Mouse (Mus musculus): ENCODE measurements around the gene Canx. TPM values are rescaled to one million over a fixed set of nuclear protein-coding genes. Genes with fewer than 3 reads are reported as not detected.

The Canx gene
- polyA plus RNA-seq, 1 experiment from 2014 or later: 267 TPM

DNA sequence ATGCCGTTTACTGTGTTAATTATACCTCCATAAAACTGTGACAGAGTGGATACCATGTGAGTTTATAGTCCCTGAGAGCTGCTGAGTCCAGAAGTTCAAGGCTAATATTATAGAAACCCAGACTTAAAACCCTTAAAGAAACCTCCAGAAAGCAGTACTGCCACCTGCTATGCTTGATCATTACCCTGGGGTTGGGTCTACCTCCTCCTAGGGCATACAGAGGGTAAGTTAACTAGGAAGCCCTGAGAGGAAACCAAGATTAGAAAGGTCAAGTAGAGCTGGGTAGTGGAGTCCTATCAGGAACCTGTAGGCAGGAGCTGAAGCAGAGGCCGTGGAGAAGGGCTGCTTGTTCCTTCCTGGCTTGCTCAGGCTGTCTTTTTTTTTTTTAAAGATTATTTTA, 26.7 kb upstream of the Canx start:
- no peak for ATAC-seq (replicated peaks; ENCODE audit: low FRiP score)
- WGBS: 76% methylated on average over 2 of the region's 2 CpGs

DNA sequence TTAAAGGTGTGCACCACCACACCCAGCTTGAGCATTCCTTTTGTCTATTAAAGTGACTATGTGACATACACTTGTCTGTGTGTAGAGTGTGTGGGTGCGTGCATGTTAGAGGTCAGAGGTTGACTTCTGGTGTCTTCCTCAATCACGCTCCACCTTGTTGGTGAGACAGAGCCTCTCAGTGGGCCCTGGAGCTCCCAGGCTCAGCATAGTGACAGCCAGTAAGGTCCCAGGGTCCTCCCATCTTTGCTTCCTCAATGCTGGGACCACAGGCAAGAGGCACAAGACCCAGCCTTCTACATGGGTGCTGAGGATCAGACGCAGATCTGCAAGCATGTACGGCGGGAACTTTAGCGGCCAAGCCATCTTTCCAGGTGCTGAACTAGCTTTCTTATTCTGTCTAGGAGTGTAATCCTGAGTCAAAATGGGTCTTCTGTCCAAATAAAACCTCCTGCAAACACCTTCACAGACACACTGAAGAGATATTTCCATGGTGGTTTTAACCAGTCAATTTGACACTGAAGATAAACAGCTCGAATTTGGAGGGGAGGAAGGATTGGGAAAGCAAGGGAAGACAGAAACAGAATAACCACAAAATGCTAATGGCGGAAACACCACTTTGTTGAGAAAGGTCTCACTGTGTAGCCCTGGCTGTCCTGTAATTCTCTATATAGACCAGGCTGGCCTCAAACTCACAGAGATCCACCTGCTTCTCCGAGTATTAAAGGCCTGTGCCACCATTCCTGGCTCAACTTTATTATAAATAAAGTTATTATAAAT, 21.0 kb upstream of the Canx start:
- Histone ChIP-seq H3K36me3 (ENCODE audit: control insufficient read depth, insufficient read depth, low read length) (no peaks in the 10 kb centered on the region), H3K4me3 (ENCODE audit: low read depth, low read length) (no peak overlapping the region), H3K4me1 (replicated peaks; ENCODE audit: control insufficient read depth, insufficient read depth, low read length) (no peaks in the 10 kb centered on the region), H3K27me3 (replicated peaks; ENCODE audit: control insufficient read depth, insufficient read depth, low read length) (no peaks in the 10 kb centered on the region), H3K9me3 (ENCODE audit: control insufficient read depth, low read length) (no peaks in the 10 kb centered on the region), H3K9ac (ENCODE audit: low read depth, low read length) (no peak overlapping the region), H3K27ac (ENCODE audit: low read depth, low read length) (no peak overlapping the region), H3K4me2 (no peak overlapping the region)
- 76% methylated on average over 9 of the region's 9 CpGs for WGBS
- DNase-seq (ENCODE audit: low spot score): no peak
- no peak for ATAC-seq (replicated peaks; ENCODE audit: low FRiP score)

More for the DNA sequence above, 26.7 kb upstream of the Canx start:
- Histone ChIP-seq H3K27ac (ENCODE audit: low read depth, low read length) (no peak overlapping the region), H3K9ac (ENCODE audit: low read depth, low read length) (no peak overlapping the region), H3K4me3 (ENCODE audit: low read depth, low read length) (no peak overlapping the region), H3K4me2 (no peak overlapping the region), H3K9me3 (ENCODE audit: control insufficient read depth, low read length) (no peaks in the 10 kb centered on the region), H3K27me3 (replicated peaks; ENCODE audit: control insufficient read depth, insufficient read depth, low read length) (no peaks in the 10 kb centered on the region), H3K4me1 (replicated peaks; ENCODE audit: control insufficient read depth, insufficient read depth, low read length) (no peaks in the 10 kb centered on the region), H3K36me3 (ENCODE audit: control insufficient read depth, insufficient read depth, low read length) (no peaks in the 10 kb centered on the region)
- DNase-seq (ENCODE audit: low spot score): no peak

DNA sequence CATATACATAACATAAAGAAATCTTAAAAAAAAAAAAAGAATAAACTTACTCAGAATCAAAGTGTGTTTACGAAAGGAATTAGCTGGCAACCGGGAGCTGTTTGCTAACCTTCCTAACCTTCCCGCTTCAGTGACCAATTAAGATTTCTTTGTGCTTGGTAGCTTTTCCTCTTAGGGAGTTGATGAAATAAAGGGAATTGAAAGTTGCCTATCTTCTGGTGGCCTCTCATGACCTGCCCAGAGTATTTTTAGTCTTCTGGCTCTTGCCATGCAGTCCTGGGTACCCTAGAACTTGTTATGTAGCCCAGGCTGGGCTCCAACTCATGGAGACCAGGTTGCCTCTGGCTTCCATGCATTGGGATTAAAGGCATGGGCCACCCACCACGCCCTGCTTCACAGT, 20.0 kb upstream of the Canx start:
- no peaks in the 10 kb centered on the region for H3K9me3 ChIP-seq (ENCODE audit: control insufficient read depth, low read length)
- no peak overlapping the region for H3K27ac ChIP-seq (ENCODE audit: low read depth, low read length)
- DNase-seq (ENCODE audit: low spot score) (no peak), ATAC-seq (replicated peaks; ENCODE audit: low FRiP score) (no peak)
- no peak overlapping the region for H3K4me3 ChIP-seq (ENCODE audit: low read depth, low read length)
- 80% methylated on average over 4 of the region's 4 CpGs for WGBS
- H3K27me3 ChIP-seq (replicated peaks; ENCODE audit: control insufficient read depth, insufficient read depth, low read length): no peaks in the 10 kb centered on the region
- no peaks in the 10 kb centered on the region for H3K4me1 ChIP-seq (replicated peaks; ENCODE audit: control insufficient read depth, insufficient read depth, low read length)
- no peaks in the 10 kb centered on the region for H3K36me3 ChIP-seq (ENCODE audit: control insufficient read depth, insufficient read depth, low read length)
- H3K4me2 ChIP-seq: no peak overlapping the region
- no peak overlapping the region for H3K9ac ChIP-seq (ENCODE audit: low read depth, low read length)

DNA sequence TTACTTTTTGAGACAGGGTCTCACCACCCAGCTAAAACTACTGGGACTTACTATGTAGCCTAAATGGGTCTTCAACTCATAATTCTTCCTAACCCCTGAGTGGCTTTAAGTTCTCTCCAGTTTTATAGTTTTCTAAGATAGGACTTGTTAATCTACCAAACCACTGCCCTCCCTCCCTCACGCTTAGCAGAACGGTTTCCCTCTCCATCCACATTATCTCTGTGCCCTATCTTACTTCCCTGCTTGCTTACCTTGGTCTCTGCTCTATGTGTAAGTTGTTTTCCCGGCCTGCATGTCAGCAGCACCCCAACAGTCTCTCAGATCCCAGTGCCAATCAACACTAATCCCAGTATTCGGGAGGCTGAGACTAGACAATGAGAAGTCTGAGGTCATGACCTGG, 11.4 kb upstream of the Canx start:
- ATAC-seq (replicated peaks; ENCODE audit: low FRiP score): no peak
- Histone ChIP-seq H3K4me1 (replicated peaks; ENCODE audit: control insufficient read depth, insufficient read depth, low read length) (no peaks in the 10 kb centered on the region), H3K9ac (ENCODE audit: low read depth, low read length) (no peak overlapping the region), H3K27me3 (replicated peaks; ENCODE audit: control insufficient read depth, insufficient read depth, low read length) (no peaks in the 10 kb centered on the region), H3K9me3 (ENCODE audit: control insufficient read depth, low read length) (no peaks in the 10 kb centered on the region), H3K4me2 (no peak overlapping the region), H3K36me3 (ENCODE audit: control insufficient read depth, insufficient read depth, low read length) (no peaks in the 10 kb centered on the region), H3K27ac (ENCODE audit: low read depth, low read length) (no peak overlapping the region), H3K4me3 (ENCODE audit: low read depth, low read length) (no peak overlapping the region)
- 48% methylated on average over 4 of the region's 4 CpGs for WGBS
- DNase-seq (ENCODE audit: low spot score): no peak

DNA sequence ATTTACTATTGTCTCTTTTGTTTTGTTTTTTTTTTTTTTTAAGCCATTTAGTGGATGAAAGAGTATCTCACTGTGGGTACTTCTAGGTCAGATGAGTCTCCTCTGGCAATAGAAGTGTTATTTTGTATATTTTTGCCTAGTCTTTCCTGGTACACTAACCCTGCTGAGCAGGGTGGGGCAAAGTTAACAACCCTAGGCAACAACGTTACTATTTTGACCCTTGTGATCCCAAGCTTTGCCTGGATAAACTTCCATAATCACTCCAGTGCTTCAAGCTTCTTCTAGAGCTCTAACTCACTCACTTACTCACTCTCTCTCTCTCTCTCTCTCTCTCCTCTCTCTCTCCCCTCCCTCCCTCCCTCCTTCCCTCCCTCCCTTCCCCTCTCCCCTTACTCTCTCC, 10.7 kb upstream of the Canx start:
- Histone ChIP-seq H3K4me2 (no peak overlapping the region), H3K9me3 (ENCODE audit: control insufficient read depth, low read length) (no peaks in the 10 kb centered on the region), H3K27me3 (replicated peaks; ENCODE audit: control insufficient read depth, insufficient read depth, low read length) (no peaks in the 10 kb centered on the region), H3K36me3 (ENCODE audit: control insufficient read depth, insufficient read depth, low read length) (no peaks in the 10 kb centered on the region; the same call in 1 of the 2 replicates), H3K4me3 (ENCODE audit: low read depth, low read length) (no peak overlapping the region), H3K9ac (ENCODE audit: low read depth, low read length) (no peak overlapping the region), H3K4me1 (replicated peaks; ENCODE audit: control insufficient read depth, insufficient read depth, low read length) (no peaks in the 10 kb centered on the region), H3K27ac (ENCODE audit: low read depth, low read length) (no peak overlapping the region)
- ATAC-seq (replicated peaks; ENCODE audit: low FRiP score): no peak
- no peak for DNase-seq (ENCODE audit: low spot score)
- 44% methylated on average over 1 of the region's 1 CpGs for WGBS

DNA sequence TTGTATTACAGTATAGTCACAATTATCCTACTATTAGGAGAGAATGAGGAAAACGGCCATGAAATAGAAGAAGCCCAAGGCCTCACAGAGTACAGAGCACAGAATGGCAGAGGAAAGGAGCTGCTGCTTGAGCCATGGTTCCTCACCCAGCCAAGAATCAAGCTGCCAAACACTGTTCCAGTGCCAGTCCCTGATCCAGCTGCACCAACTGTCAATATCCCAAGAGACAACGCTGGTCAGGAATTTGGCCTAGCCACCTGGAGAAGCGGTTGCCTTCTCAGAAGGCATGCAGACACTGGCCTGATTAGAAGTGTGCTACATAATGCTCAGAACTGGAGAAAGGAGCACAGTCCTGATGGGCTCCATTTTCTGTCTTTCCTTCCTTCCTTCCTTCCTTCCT, 7.7 kb upstream of the Canx start:
- H3K9me3 ChIP-seq (ENCODE audit: control insufficient read depth, low read length): no peaks in the 10 kb centered on the region
- 87% methylated on average over 3 of the region's 3 CpGs for WGBS
- DNase-seq (ENCODE audit: low spot score): no peak

DNA sequence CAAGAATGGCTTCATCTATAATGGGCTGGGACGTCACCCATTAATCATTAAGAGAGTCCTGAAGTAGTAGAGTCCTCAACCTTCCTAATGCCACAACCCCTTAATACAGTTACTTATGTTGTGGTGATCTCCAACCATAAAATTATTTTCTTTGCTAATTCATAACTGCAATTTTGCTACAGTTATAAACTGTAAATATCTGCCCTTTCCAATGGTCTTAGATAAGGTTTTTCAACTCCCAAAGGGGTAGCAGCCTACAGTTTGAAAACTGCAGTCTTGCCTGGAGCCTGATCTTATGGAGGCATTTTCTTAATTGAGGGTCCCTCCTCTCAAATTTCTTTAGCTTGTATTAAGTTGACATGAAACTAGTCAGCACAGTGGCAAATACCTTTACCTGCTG, 3.9 kb upstream of the Canx start:
- ATAC-seq (replicated peaks; ENCODE audit: low FRiP score): no peak
- H3K4me2 ChIP-seq: no peak overlapping the region
- H3K27ac ChIP-seq (ENCODE audit: low read depth, low read length): no peak overlapping the region
- no peaks in the 10 kb centered on the region for H3K9me3 ChIP-seq (ENCODE audit: control insufficient read depth, low read length)
- H3K4me1 ChIP-seq (replicated peaks; ENCODE audit: control insufficient read depth, insufficient read depth, low read length): peaks cover 7% of the 10 kb centered on the region
- H3K9ac ChIP-seq (ENCODE audit: low read depth, low read length): no peak overlapping the region
- H3K27me3 ChIP-seq (replicated peaks; ENCODE audit: control insufficient read depth, insufficient read depth, low read length): no peaks in the 10 kb centered on the region
- WGBS: 84% methylated on average over 1 of the region's 1 CpGs
- no peaks in the 10 kb centered on the region; the same call in 1 of the 2 replicates for H3K36me3 ChIP-seq (ENCODE audit: control insufficient read depth, insufficient read depth, low read length)
- no peak overlapping the region for H3K4me3 ChIP-seq (ENCODE audit: low read depth, low read length)
- DNase-seq (ENCODE audit: low spot score): no peak

More for the DNA sequence above, 7.7 kb upstream of the Canx start:
- Histone ChIP-seq H3K27ac (ENCODE audit: low read depth, low read length) (no peak overlapping the region), H3K27me3 (replicated peaks; ENCODE audit: control insufficient read depth, insufficient read depth, low read length) (no peaks in the 10 kb centered on the region), H3K4me2 (no peak overlapping the region), H3K4me3 (ENCODE audit: low read depth, low read length) (no peak overlapping the region), H3K9ac (ENCODE audit: low read depth, low read length) (no peak overlapping the region), H3K4me1 (replicated peaks; ENCODE audit: control insufficient read depth, insufficient read depth, low read length) (no peaks in the 10 kb centered on the region), H3K36me3 (ENCODE audit: control insufficient read depth, insufficient read depth, low read length) (no peaks in the 10 kb centered on the region; the same call in 1 of the 2 replicates)
- no peak for ATAC-seq (replicated peaks; ENCODE audit: low FRiP score)

DNA sequence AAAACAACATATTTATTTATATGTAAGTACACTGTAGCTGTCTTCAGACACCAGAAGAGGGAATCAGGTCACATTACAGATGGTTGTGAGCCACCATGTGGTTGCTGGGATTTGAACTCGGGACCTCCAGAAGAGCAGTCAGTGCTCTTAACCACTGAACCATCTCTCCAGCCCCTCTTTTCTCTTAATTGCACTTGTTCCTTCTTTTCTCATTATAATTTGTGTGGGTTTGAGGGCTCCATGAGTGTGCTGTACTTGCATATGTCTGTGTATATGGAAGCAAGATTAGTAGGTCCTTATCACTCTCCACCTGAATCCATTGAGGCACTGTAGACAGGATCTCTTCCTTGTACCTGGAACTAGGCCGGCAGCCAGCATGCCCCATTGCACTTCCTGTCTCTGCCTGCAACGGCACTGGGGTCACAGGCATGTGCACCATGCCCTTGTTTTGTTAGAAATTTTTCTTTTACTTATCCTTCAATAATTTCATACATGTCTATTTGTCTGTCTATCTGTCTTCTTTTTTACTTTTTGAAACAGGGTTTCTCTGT, 2.7 kb upstream of the Canx start:
- ATAC-seq (replicated peaks; ENCODE audit: low FRiP score): no peak
- WGBS: 61% methylated on average over 3 of the region's 3 CpGs
- Histone ChIP-seq H3K36me3 (ENCODE audit: control insufficient read depth, insufficient read depth, low read length) (no peaks in the 10 kb centered on the region; the same call in 1 of the 2 replicates), H3K27ac (ENCODE audit: low read depth, low read length) (no peak overlapping the region), H3K4me3 (ENCODE audit: low read depth, low read length) (no peak overlapping the region), H3K9me3 (ENCODE audit: control insufficient read depth, low read length) (no peaks in the 10 kb centered on the region), H3K9ac (ENCODE audit: low read depth, low read length) (no peak overlapping the region), H3K4me1 (replicated peaks; ENCODE audit: control insufficient read depth, insufficient read depth, low read length) (peaks cover 15% of the 10 kb centered on the region), H3K4me2 (no peak overlapping the region), H3K27me3 (replicated peaks; ENCODE audit: control insufficient read depth, insufficient read depth, low read length) (no peaks in the 10 kb centered on the region)
- no peak for DNase-seq (ENCODE audit: low spot score)

Measured in liver, embryonic 11.5 days (tissue).